Mouse (Mus musculus): ENCODE measurements at regions not wholly inside any gene's neighbourhood (a gene's known extent, or its start where the extent isn't known, plus 50 kb on each side); places are given as distances from the start of the nearest gene placed in this dataset.

GRCm38 (mm10) chr5:90065884-90066615, 157.8 kb downstream of the Cox18 start:
- 30% methylated on average over 6 of the region's 6 CpGs for WGBS
- Histone ChIP-seq H3K4me3 (ENCODE audit: control insufficient read depth in 1 of 2, insufficient read depth in 1 of 2, low read depth in 1 of 2, low read length in 2 of 2) (no peak overlapping the region), H3K4me2 (ENCODE audit: low read length) (no peak overlapping the region), H3K9me3 (ENCODE audit: control insufficient read depth, low read length) (no peaks in the 10 kb centered on the region), H3K27ac (replicated peaks in 1 of 2; ENCODE audit: control insufficient read depth in 1 of 2, insufficient read depth in 1 of 2, low read depth in 2 of 2, low read length in 2 of 2) (no peak overlapping the region), H3K4me1 (ENCODE audit: control insufficient read depth in 2 of 2, insufficient read depth in 2 of 2, low read length in 2 of 2) (peaks cover 3 to 8% of the 10 kb centered on the region in 2 experiments), H3K9ac (ENCODE audit: low read length) (no peak overlapping the region), H3K36me3 (ENCODE audit: control insufficient read depth, insufficient read depth, low read length) (no peaks in the 10 kb centered on the region), H3K27me3 (ENCODE audit: control insufficient read depth, insufficient read depth, low read length) (no peaks in the 10 kb centered on the region)
- no peak for ATAC-seq (ENCODE audit: insufficient number of reproducible peaks, insufficient read depth, low FRiP score, low read depth)

DNA sequence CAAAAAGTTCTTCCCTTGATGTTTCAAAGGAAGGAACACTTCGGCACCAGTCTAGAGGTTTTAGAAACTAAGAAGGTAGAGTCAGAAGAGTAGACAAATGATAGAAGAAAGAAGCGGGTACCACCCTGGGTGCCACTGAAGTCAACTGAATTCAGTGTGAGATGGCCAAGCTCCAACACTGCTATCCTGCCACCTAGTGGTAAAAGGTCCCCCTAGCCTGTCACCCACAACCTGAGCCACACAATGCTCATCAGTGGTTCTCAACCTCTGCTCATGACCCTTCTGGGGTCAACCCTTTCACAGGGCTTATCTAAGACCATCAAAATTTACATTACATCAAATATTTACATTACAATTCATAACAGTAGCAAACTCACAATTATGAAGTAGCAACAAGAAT, 168.1 kb downstream of the Cox18 start:
- Histone ChIP-seq H3K27ac (replicated peaks in 1 of 2; ENCODE audit: control insufficient read depth in 1 of 2, insufficient read depth in 1 of 2, low read depth in 2 of 2, low read length in 2 of 2) (no peak overlapping the region), H3K27me3 (ENCODE audit: control insufficient read depth, insufficient read depth, low read length) (no peaks in the 10 kb centered on the region), H3K36me3 (ENCODE audit: control insufficient read depth, insufficient read depth, low read length) (no peaks in the 10 kb centered on the region), H3K9me3 (ENCODE audit: control insufficient read depth, low read length) (0 out of 2 replicates have a peak, but pooled peaks cover 2% of the 10 kb centered on the region), H3K4me3 (ENCODE audit: control insufficient read depth in 1 of 2, insufficient read depth in 1 of 2, low read depth in 1 of 2, low read length in 2 of 2) (no peak overlapping the region), H3K4me1 (ENCODE audit: control insufficient read depth in 2 of 2, insufficient read depth in 2 of 2, low read length in 2 of 2) (no peaks in the 10 kb centered on the region), H3K9ac (ENCODE audit: low read length) (no peak overlapping the region), H3K4me2 (ENCODE audit: low read length) (no peak overlapping the region)
- WGBS: 57% methylated on average over 2 of the region's 2 CpGs
- no peak for ATAC-seq (ENCODE audit: insufficient number of reproducible peaks, insufficient read depth, low FRiP score, low read depth)

GRCm38 (mm10) chr5:90052516-90052915, 169.4 kb upstream of the Adamts3 start:
- 79% methylated on average over 1 of the region's 1 CpGs for WGBS
- no peak for ATAC-seq (ENCODE audit: insufficient number of reproducible peaks, insufficient read depth, low FRiP score, low read depth)
- H3K27me3 ChIP-seq (ENCODE audit: control insufficient read depth, insufficient read depth, low read length): no peaks in the 10 kb centered on the region
- H3K36me3 ChIP-seq (ENCODE audit: control insufficient read depth, insufficient read depth, low read length): no peaks in the 10 kb centered on the region
- no peak overlapping the region for H3K27ac ChIP-seq (replicated peaks in 1 of 2; ENCODE audit: control insufficient read depth in 1 of 2, insufficient read depth in 1 of 2, low read depth in 2 of 2, low read length in 2 of 2)
- no peaks in the 10 kb centered on the region for H3K4me1 ChIP-seq (ENCODE audit: control insufficient read depth in 2 of 2, insufficient read depth in 2 of 2, low read length in 2 of 2)
- H3K9ac ChIP-seq (ENCODE audit: low read length): no peak overlapping the region
- H3K4me3 ChIP-seq (ENCODE audit: control insufficient read depth in 1 of 2, insufficient read depth in 1 of 2, low read depth in 1 of 2, low read length in 2 of 2): no peak overlapping the region
- 0 out of 2 replicates have a peak, but pooled peaks cover 2% of the 10 kb centered on the region for H3K9me3 ChIP-seq (ENCODE audit: control insufficient read depth, low read length)
- no peak overlapping the region for H3K4me2 ChIP-seq (ENCODE audit: low read length)

DNA sequence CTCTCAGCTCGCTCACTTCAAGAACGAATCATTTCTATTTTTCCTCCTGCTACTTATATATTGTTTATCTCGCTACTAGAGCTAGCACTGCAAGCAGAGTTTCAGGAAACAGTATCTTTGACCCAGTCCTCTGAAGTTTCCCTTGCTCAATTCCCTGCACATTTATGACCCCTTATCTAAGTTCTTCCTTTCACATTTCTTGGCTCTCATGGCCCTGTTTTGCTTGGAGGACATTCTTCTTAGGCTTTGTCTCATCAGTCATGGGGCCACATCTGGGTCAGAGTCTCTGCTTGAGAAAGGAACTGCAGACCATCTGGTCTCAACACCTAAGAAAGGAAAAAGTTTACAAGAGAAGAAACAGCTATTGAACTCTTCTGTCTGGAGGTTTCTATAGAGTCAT, 166.7 kb upstream of the Adamts3 start:
- no peak overlapping the region for H3K4me3 ChIP-seq (ENCODE audit: control insufficient read depth in 1 of 2, insufficient read depth in 1 of 2, low read depth in 1 of 2, low read length in 2 of 2)
- H3K9ac ChIP-seq (ENCODE audit: low read length): no peak overlapping the region
- WGBS: 57% methylated on average over 3 of the region's 3 CpGs
- 0 out of 2 replicates have a peak, but pooled peaks cover 2% of the 10 kb centered on the region for H3K9me3 ChIP-seq (ENCODE audit: control insufficient read depth, low read length)
- no peak overlapping the region for H3K27ac ChIP-seq (replicated peaks in 1 of 2; ENCODE audit: control insufficient read depth in 1 of 2, insufficient read depth in 1 of 2, low read depth in 2 of 2, low read length in 2 of 2)
- H3K36me3 ChIP-seq (ENCODE audit: control insufficient read depth, insufficient read depth, low read length): no peaks in the 10 kb centered on the region
- no peak overlapping the region for H3K4me2 ChIP-seq (ENCODE audit: low read length)
- H3K27me3 ChIP-seq (ENCODE audit: control insufficient read depth, insufficient read depth, low read length): no peaks in the 10 kb centered on the region
- no peak for ATAC-seq (ENCODE audit: insufficient number of reproducible peaks, insufficient read depth, low FRiP score, low read depth)
- no peaks in the 10 kb centered on the region for H3K4me1 ChIP-seq (ENCODE audit: control insufficient read depth in 2 of 2, insufficient read depth in 2 of 2, low read length in 2 of 2)

DNA sequence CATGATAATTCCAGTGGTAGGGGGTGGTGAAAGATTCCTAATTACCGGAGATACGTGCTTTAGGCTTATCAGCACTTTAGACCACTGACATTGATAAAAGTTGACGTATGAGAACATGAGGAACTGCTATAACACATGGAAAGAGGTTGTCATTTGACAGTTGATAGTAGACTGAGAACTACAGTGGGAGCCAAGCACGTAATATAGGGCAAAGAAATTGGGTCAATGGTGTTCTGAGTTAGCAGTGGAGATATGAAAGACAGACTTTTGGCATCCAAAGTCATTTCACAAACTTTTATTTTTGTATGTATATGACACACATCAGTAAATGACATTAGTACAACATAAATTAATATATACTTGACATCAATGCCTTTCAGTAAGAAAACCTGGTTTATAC, 159.6 kb upstream of the Adamts3 start:
- H3K4me2 ChIP-seq (ENCODE audit: low read length): no peak overlapping the region
- WGBS: 54% methylated on average over 4 of the region's 4 CpGs
- ATAC-seq (ENCODE audit: insufficient number of reproducible peaks, insufficient read depth, low FRiP score, low read depth): no peak
- no peaks in the 10 kb centered on the region for H3K9me3 ChIP-seq (ENCODE audit: control insufficient read depth, low read length)
- no peaks in the 10 kb centered on the region for H3K36me3 ChIP-seq (ENCODE audit: control insufficient read depth, insufficient read depth, low read length)
- H3K27me3 ChIP-seq (ENCODE audit: control insufficient read depth, insufficient read depth, low read length): no peaks in the 10 kb centered on the region
- no peak overlapping the region for H3K9ac ChIP-seq (ENCODE audit: low read length)
- H3K4me1 ChIP-seq (ENCODE audit: control insufficient read depth in 2 of 2, insufficient read depth in 2 of 2, low read length in 2 of 2): no peaks in the 10 kb centered on the region
- H3K27ac ChIP-seq (replicated peaks in 1 of 2; ENCODE audit: control insufficient read depth in 1 of 2, insufficient read depth in 1 of 2, low read depth in 2 of 2, low read length in 2 of 2): no peak overlapping the region
- H3K4me3 ChIP-seq (ENCODE audit: control insufficient read depth in 1 of 2, insufficient read depth in 1 of 2, low read depth in 1 of 2, low read length in 2 of 2): no peak overlapping the region

- no peaks in the 10 kb centered on the region for H3K4me1 ChIP-seq (ENCODE audit: control insufficient read depth in 2 of 2, insufficient read depth in 2 of 2, low read length in 2 of 2)
- H3K4me2 ChIP-seq (ENCODE audit: low read length): no peak overlapping the region
- no peak overlapping the region for H3K9ac ChIP-seq (ENCODE audit: low read length)
- H3K27me3 ChIP-seq (ENCODE audit: control insufficient read depth, insufficient read depth, low read length): no peaks in the 10 kb centered on the region
- WGBS: 41% methylated on average over 5 of the region's 5 CpGs
- H3K36me3 ChIP-seq (ENCODE audit: control insufficient read depth, insufficient read depth, low read length): no peaks in the 10 kb centered on the region
- no peak for ATAC-seq (ENCODE audit: insufficient number of reproducible peaks, insufficient read depth, low FRiP score, low read depth)
- no peaks in the 10 kb centered on the region for H3K9me3 ChIP-seq (ENCODE audit: control insufficient read depth, low read length)
- no peak overlapping the region for H3K27ac ChIP-seq (replicated peaks in 1 of 2; ENCODE audit: control insufficient read depth in 1 of 2, insufficient read depth in 1 of 2, low read depth in 2 of 2, low read length in 2 of 2)
- no peak overlapping the region for H3K4me3 ChIP-seq (ENCODE audit: control insufficient read depth in 1 of 2, insufficient read depth in 1 of 2, low read depth in 1 of 2, low read length in 2 of 2)
These were observed 150.0 kb upstream of the Adamts3 start for GRCm38 (mm10) chr5:90033103-90033502.

GRCm38 (mm10) chr5:90030737-90031136, 147.6 kb upstream of the Adamts3 start:
- 0 out of 4 replicates have a peak, but pooled peaks cover 0 to 2% of the 10 kb centered on the region in 2 experiments for H3K4me1 ChIP-seq (ENCODE audit: control insufficient read depth in 2 of 2, insufficient read depth in 2 of 2, low read length in 2 of 2)
- no peaks in the 10 kb centered on the region for H3K27me3 ChIP-seq (ENCODE audit: control insufficient read depth, insufficient read depth, low read length)
- no peak overlapping the region for H3K27ac ChIP-seq (replicated peaks in 1 of 2; ENCODE audit: control insufficient read depth in 1 of 2, insufficient read depth in 1 of 2, low read depth in 2 of 2, low read length in 2 of 2)
- no peak overlapping the region for H3K4me2 ChIP-seq (ENCODE audit: low read length)
- WGBS: 58% methylated on average over 2 of the region's 2 CpGs
- H3K9ac ChIP-seq (ENCODE audit: low read length): no peak overlapping the region
- ATAC-seq (ENCODE audit: insufficient number of reproducible peaks, insufficient read depth, low FRiP score, low read depth): no peak
- H3K4me3 ChIP-seq (ENCODE audit: control insufficient read depth in 1 of 2, insufficient read depth in 1 of 2, low read depth in 1 of 2, low read length in 2 of 2): no peak overlapping the region
- no peaks in the 10 kb centered on the region for H3K9me3 ChIP-seq (ENCODE audit: control insufficient read depth, low read length)
- H3K36me3 ChIP-seq (ENCODE audit: control insufficient read depth, insufficient read depth, low read length): no peaks in the 10 kb centered on the region

DNA sequence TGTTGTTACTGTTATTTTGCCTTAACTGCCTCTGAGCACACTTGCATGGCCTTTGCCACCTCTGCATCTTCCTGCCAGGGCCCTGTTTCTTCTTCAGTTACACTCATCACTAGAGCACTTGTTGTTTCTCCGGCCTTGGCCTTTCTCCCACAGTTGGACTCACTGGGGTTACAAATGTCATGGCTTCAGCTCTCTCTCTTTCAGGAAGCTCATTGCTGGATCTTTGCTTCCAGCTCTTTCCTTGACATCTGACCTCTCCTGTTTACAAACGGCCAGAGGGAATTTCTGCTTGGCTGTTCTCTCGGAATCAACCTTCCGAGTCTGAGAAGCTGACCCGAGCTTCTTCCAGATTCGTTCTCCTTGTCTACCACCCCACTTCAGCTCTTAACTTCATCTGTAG, 146.6 kb upstream of the Adamts3 start:
- 65% methylated on average over 6 of the region's 6 CpGs for WGBS
- no peaks in the 10 kb centered on the region for H3K27me3 ChIP-seq (ENCODE audit: control insufficient read depth, insufficient read depth, low read length)
- no peak for ATAC-seq (ENCODE audit: insufficient number of reproducible peaks, insufficient read depth, low FRiP score, low read depth)
- H3K4me3 ChIP-seq (ENCODE audit: control insufficient read depth in 1 of 2, insufficient read depth in 1 of 2, low read depth in 1 of 2, low read length in 2 of 2): no peak overlapping the region
- no peak overlapping the region for H3K4me2 ChIP-seq (ENCODE audit: low read length)
- H3K27ac ChIP-seq (replicated peaks in 1 of 2; ENCODE audit: control insufficient read depth in 1 of 2, insufficient read depth in 1 of 2, low read depth in 2 of 2, low read length in 2 of 2): no peak overlapping the region
- 0 out of 4 replicates have a peak, but pooled peaks cover 0 to 2% of the 10 kb centered on the region in 2 experiments for H3K4me1 ChIP-seq (ENCODE audit: control insufficient read depth in 2 of 2, insufficient read depth in 2 of 2, low read length in 2 of 2)
- H3K36me3 ChIP-seq (ENCODE audit: control insufficient read depth, insufficient read depth, low read length): no peaks in the 10 kb centered on the region
- H3K9ac ChIP-seq (ENCODE audit: low read length): no peak overlapping the region
- H3K9me3 ChIP-seq (ENCODE audit: control insufficient read depth, low read length): no peaks in the 10 kb centered on the region

Measured in heart, embryonic 14.5 days (tissue).